Mouse (Mus musculus): ENCODE measurements around the gene Nkain2. TPM values are rescaled to one million over a fixed set of nuclear protein-coding genes. Genes with fewer than 3 reads are reported as not detected.
A peak's percentile ranks its signal among the peaks of the same experiment; 100 is the strongest.

Nkain2 gene
- total RNA-seq, 2 experiments from 2014 or later: 0.90 to 1.00 TPM

- DNase-seq: no peak
- intact Hi-C loops (cut with DNase I; ENCODE audit: low total_unique reads): no loop called here
Measured at GRCm38 (mm10) chr10:31868275-31868674, 1022.0 kb downstream of the Nkain2 start.

- intact Hi-C loops (cut with DNase I; ENCODE audit: low total_unique reads): no loop called here
- no peak for DNase-seq
Measured at GRCm38 (mm10) chr10:31827041-31827440, 1063.2 kb downstream of the Nkain2 start.

- intact Hi-C loops (cut with DNase I; ENCODE audit: low total_unique reads): no loop called here
- DNase-seq: no peak
Measured at GRCm38 (mm10) chr10:31812543-31812942, 1077.7 kb downstream of the Nkain2 start.

- intact Hi-C loops (cut with DNase I; ENCODE audit: low total_unique reads): no loop called here
- peak; percentile 34 for DNase-seq
Measured at GRCm38 (mm10) chr10:31742443-31743057, 1147.7 kb downstream of the Nkain2 start.

GRCm38 (mm10) chr10:31728036-31728435 lies 1162.2 kb downstream of the Nkain2 start:
- intact Hi-C loops (cut with DNase I; ENCODE audit: low total_unique reads): no loop called here
- no peak for DNase-seq

GRCm38 (mm10) chr10:31647270-31647669 lies 1243.0 kb downstream of the Nkain2 start:
- DNase-seq: no peak
- intact Hi-C loops (cut with DNase I; ENCODE audit: low total_unique reads): no loop called here

- intact Hi-C loops (cut with DNase I; ENCODE audit: low total_unique reads): no loop called here
- no peak for DNase-seq
Measured at GRCm38 (mm10) chr10:31646083-31646482, 1244.2 kb downstream of the Nkain2 start.

Other genes with a start within 250 kb of the Nkain2 start
- gene Trdn, start 190.1 kb upstream of the Nkain2 start, total RNA-seq (2021): 1,000 to 10,000 TPM; 1,532 to 1,541 TPM

Data from gastrocnemius, postnatal 14 days (tissue).